Mouse (Mus musculus) midbrain, embryonic 16.5 days (tissue): Measurements from ENCODE around the gene Zzz3. TPM values are rescaled to one million over a fixed set of nuclear protein-coding genes. Genes with fewer than 3 reads are reported as not detected.
"Not testable (repeated sequence)": the region's sequence is repeated elsewhere in the genome, so short reads cannot be mapped to it uniquely, and the experiment has no call there.

Source experiments
- ATAC-seq: fragments of 200-750 bp; cut with Nextera tagmentation; 2 replicates; pipeline ENCODE4 v1.8.0; 2017; ENCODE audit warnings: moderate TSS enrichment
- H3K27ac ChIP-seq: fragments of 300-500 bp; sonication (generic); 2 replicates; pipeline ENCODE4 v1.5.1; 2014; ENCODE audit warnings: mild to moderate bottlenecking, low read length, mixed read lengths
- H3K27me3 ChIP-seq: fragments of 300-500 bp; sonication (generic); 2 replicates; pipeline ENCODE4 v1.6.1; 2014; ENCODE audit warnings: low read depth, low read length, mixed read lengths; ENCODE audit not compliant: control insufficient read depth, insufficient read depth
- H3K36me3 ChIP-seq: fragments of 300-500 bp; sonication (generic); 2 replicates; pipeline ENCODE4 v1.6.1; 2014; ENCODE audit warnings: mild to moderate bottlenecking, low read length, moderate library complexity, mixed read lengths; ENCODE audit not compliant: control insufficient read depth, insufficient read depth
- H3K4me1 ChIP-seq: fragments of 300-500 bp; sonication (generic); 2 replicates; pipeline ENCODE4 v1.6.1; 2014; ENCODE audit warnings: mild to moderate bottlenecking, low read length, mixed read lengths; ENCODE audit not compliant: control insufficient read depth, insufficient read depth
- H3K4me2 ChIP-seq: fragments of 300-500 bp; sonication (generic); 2 replicates; pipeline ENCODE4 v1.6.1; 2014; ENCODE audit warnings: mild to moderate bottlenecking, low read length, mixed read lengths
- H3K4me3 ChIP-seq: fragments of 300-500 bp; sonication (generic); 2 replicates; pipeline ENCODE4 v1.5.1; 2014; ENCODE audit warnings: low read depth, mild to moderate bottlenecking, low read length, moderate library complexity, mixed read lengths
- H3K9ac ChIP-seq: fragments of 300-500 bp; sonication (generic); 2 replicates; pipeline ENCODE4 v1.6.1; 2014; ENCODE audit warnings: low read depth, low read length, mixed read lengths
- H3K9me3 ChIP-seq: fragments of 300-500 bp; sonication (generic); replicated peaks from 2 replicates; pipeline ENCODE4 v1.6.1; 2014; ENCODE audit warnings: mild to moderate bottlenecking, low read length, mixed read lengths; ENCODE audit not compliant: control insufficient read depth, poor library complexity, severe bottlenecking
- WGBS: fragments of 180-500 bp; shearing (Covaris S2); extraction: QIAGEN DNeasy Blood & Tissue Kit; methylation state at CpG from one replicate; pipeline ENCODE4 v1.1.7; 2014; 5-methylcytosine and 5-hydroxymethylcytosine counted together
- polyA plus RNA-seq: library from polyadenylated mRNA; unstranded; fragments of >200 nt; fragmentation: Nextera tagmentation; extraction: Ambion mirVana; gene quantifications from 2 replicates; pipeline ENCODE4 v1.2.1, GENCODE M21; 2015

The Zzz3 gene
- polyA plus RNA-seq, 1 experiment from 2014 or later, result 27.1 TPM

DNA sequence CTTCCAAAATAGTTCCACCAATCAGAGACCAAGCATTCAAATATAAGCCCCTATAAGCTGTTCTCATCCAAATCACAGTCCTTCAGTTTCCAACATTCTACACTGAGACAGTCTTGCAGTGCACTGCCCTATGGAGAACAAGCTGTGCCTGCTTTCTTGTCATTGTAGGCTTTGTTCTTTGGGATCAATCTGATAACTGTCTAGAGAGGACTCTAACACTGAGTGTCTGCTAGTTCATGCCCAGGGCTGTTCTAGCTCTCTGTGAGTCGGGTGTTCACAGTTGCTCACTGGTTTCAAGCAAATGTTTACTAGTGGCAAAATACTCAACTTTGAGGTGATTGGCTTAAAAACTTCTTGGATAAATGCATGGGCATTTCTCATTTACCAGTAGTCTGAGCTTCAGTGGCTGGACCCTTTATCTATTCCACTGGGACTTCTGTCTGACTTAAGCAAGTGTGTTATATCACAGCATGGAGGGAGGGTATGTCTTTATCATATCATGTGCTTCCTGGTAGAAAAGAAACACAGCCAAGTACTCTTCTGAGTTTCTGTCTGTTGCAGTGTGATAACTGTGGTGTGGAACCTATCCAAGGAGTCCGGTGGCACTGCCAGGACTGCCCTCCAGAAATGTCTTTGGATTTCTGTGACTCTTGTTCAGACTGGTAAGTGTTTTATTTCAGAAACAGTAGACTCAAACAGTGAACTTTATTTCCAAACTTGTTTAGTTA lies 62.2 kb downstream of the Zzz3 start:
- no peak for ATAC-seq
- H3K36me3 ChIP-seq, result peaks cover 24% of the 10 kb centered on the region

DNA sequence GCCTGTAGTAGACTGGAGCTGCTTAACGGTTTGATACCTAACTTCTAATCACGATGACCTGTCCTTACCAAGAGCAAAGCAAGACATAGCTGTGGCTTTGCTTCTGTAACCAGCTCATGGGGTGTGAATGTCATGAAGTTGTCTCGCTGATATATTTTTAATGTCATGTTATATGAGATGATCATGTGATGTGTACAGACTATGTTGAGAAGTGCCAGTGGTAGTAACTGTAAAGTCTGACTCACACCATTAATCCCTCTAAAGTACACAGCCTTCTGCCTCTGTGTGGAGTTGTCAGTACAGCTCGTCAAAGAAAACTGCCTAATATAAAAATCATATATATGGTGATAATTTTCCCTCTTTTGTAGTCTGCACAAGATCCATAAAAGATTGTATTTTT lies 63.6 kb downstream of the Zzz3 start:
- H3K4me1 ChIP-seq, H3K27ac ChIP-seq, H3K4me3 ChIP-seq, H3K9me3 ChIP-seq, ATAC-seq, H3K27me3 ChIP-seq, H3K9ac ChIP-seq, H3K4me2 ChIP-seq: not testable (repeated sequence)
- H3K36me3 ChIP-seq, result peaks cover 24% of the 10 kb centered on the region
- 93% methylated on average over 4 of the region's 4 CpGs for WGBS

More for the DNA sequence above, 62.2 kb downstream of the Zzz3 start:
- Histone ChIP-seq H3K9ac (no peak overlapping the region), H3K4me2 (no peak overlapping the region), H3K4me1 (no peaks in the 10 kb centered on the region), H3K27ac (no peak overlapping the region), H3K9me3 (no peaks in the 10 kb centered on the region), H3K4me3 (no peak overlapping the region), H3K27me3 (no peaks in the 10 kb centered on the region)
- WGBS, result 98% methylated on average over 2 of the region's 2 CpGs

DNA sequence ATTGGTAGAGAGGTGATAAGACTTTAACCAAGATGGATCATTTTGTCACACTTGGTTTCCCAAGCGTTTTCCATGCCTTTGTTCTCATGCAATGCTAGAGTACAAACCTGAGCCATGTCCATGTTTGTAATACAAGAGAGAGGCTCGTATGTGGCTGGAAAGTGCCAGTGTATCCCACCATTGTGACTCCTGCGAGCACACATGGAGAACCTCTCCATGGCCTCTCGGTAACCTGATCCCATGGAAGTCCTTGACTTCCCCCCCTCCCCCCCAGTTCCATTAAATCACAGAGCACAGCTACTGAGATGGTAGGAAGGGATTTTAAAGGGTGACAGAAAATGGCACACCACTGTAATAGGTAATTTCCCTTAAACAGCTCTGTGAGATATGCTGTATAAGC lies 65.5 kb downstream of the Zzz3 start:
- H3K4me3 ChIP-seq, result no peak overlapping the region
- H3K4me2 ChIP-seq, result no peak overlapping the region
- WGBS, result 56% methylated on average over 4 of the region's 4 CpGs
- H3K9me3 ChIP-seq, result no peaks in the 10 kb centered on the region
- no peaks in the 10 kb centered on the region for H3K27me3 ChIP-seq
- no peak overlapping the region for H3K27ac ChIP-seq
- H3K36me3 ChIP-seq, result peaks cover 20% of the 10 kb centered on the region
- ATAC-seq, result no peak
- H3K9ac ChIP-seq, result no peak overlapping the region
- no peaks in the 10 kb centered on the region for H3K4me1 ChIP-seq

DNA sequence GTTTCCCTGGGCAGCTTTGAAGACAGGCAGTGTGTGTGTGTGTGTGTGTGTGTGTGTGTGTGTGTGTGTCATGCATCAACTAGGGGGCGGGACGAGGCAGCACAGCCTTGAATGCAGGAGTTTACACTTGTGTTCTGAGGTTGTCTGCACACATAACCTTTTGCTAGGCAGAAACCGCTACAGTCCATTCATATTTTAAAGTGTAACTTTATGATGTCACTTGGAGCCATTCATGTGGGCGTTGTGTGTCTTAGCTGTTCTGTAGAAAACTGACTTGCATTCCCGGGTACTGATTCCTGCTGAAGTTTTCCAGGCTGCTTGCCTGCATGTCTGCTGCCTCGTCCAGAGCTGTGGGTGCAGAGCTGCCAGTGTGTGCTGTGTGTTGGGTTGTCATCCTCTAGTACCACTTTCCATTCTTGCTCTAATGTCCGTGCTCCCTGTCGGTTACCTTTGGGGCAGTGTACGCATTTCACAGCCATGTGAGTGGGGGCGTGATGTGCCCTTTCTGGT lies 66.8 kb downstream of the Zzz3 start:
- H3K9me3 ChIP-seq, result no peaks in the 10 kb centered on the region
- no peak for ATAC-seq
- H3K9ac ChIP-seq, result no peak overlapping the region
- H3K4me1 ChIP-seq, result no peaks in the 10 kb centered on the region
- H3K27me3 ChIP-seq, result no peaks in the 10 kb centered on the region
- H3K27ac ChIP-seq, result no peak overlapping the region
- H3K4me2 ChIP-seq, result no peak overlapping the region
- WGBS, result 96% methylated on average over 10 of the region's 10 CpGs
- H3K36me3 ChIP-seq, result peaks cover 9% of the 10 kb centered on the region
- no peak overlapping the region for H3K4me3 ChIP-seq

DNA sequence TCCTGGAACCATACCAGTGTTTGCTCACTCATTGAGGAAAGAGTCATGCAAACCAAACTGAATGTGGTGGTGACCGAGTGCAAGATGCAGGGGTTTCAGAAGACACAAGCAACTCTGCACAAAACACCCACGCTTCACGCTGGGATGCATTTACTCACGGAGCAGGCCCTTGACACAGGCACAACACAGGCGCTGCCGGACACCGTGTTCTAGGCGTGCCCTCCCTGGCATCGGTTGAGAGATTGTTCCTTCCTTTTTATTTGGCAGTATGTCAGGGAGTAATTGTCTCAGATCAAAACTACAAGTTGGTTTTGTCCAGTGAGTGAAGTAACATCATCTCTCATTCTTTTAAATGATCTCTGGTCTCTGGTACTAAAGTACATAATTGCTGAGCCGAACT lies 67.6 kb downstream of the Zzz3 start:
- no peak for ATAC-seq
- Histone ChIP-seq H3K4me3 (no peak overlapping the region), H3K9ac (no peak overlapping the region), H3K27ac (no peak overlapping the region), H3K9me3 (no peaks in the 10 kb centered on the region), H3K27me3 (no peaks in the 10 kb centered on the region), H3K4me2 (no peak overlapping the region), H3K4me1 (no peaks in the 10 kb centered on the region), H3K36me3 (0 out of 2 replicates have a peak, but pooled peaks cover 5% of the 10 kb centered on the region)
- WGBS, result 94% methylated on average over 10 of the region's 10 CpGs

DNA sequence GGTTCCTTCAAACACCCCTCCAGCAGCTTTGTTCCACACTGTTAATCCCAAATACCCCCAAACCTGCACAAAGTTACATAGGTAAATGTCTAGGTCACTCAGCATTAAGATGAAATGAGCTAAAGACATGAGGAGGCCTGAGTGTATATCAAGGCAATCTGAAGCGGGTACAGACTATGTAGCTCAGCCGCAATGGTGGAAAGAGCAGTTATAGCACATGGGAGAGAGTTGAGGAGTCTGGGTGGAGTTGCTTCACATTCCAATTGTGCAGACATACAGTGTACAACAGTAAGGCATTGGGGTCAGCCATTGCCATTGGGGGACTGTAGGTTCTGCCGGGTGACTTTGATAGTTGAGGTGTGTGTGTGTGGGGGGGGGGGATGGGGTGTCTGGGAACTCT lies 69.2 kb downstream of the Zzz3 start:
- WGBS, result 96% methylated on average over 3 of the region's 3 CpGs
- ATAC-seq, result no peak
- Histone ChIP-seq H3K27me3 (no peaks in the 10 kb centered on the region), H3K9ac (no peak overlapping the region), H3K9me3 (no peaks in the 10 kb centered on the region), H3K27ac (no peak overlapping the region), H3K4me3 (no peak overlapping the region), H3K4me2 (no peak overlapping the region), H3K36me3 (0 out of 2 replicates have a peak, but pooled peaks cover 2% of the 10 kb centered on the region), H3K4me1 (no peaks in the 10 kb centered on the region)

DNA sequence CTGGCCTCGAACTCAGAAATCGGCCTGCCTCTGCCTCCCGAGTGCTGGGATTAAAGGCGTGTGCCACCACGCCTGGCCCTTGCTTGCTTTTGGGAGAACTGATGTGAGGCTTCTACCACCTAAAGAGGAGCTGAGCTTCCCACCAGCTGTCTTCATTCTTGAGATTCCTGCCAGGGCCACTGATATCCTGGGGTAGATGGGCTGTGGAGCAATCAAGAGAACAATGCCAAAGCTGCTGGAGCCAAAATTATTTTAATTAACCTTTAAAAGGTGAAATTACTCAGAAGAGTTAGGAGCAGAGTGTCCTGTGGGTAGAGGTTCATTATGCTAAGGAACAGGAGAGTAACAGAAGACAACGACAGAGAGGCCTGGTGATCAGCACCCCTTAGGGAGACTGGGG lies 70.1 kb downstream of the Zzz3 start:
- no peaks in the 10 kb centered on the region for H3K27me3 ChIP-seq
- WGBS, result 92% methylated on average over 6 of the region's 6 CpGs
- no peaks in the 10 kb centered on the region for H3K9me3 ChIP-seq
- H3K4me3 ChIP-seq, result no peak overlapping the region
- H3K27ac ChIP-seq, result no peak overlapping the region
- no peak overlapping the region for H3K9ac ChIP-seq
- 0 out of 2 replicates have a peak, but pooled peaks cover 2% of the 10 kb centered on the region for H3K36me3 ChIP-seq
- no peak overlapping the region for H3K4me2 ChIP-seq
- no peak for ATAC-seq
- no peaks in the 10 kb centered on the region for H3K4me1 ChIP-seq

DNA sequence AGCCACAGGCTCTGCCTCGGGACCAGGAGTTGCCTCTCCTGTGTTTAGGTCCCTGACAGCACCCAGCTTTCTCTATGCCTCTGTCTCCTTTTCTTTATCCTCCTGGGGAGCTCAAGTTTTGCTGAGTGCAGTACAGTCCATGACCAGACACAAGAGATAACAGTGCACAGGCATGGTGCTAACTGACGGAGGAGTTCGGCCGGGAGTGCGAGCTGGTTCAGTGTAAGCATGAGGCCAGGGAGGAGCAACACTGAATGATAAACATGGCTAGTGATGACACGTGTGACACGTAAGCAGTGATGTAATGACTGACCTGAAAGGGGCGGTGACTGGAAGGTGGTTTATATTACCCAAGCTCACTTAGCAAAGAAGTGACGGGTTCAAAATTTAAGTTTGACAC lies 71.6 kb downstream of the Zzz3 start:
- H3K9me3 ChIP-seq, result no peaks in the 10 kb centered on the region
- no peak overlapping the region for H3K4me2 ChIP-seq
- ATAC-seq, result no peak
- H3K27ac ChIP-seq, result no peak overlapping the region
- no peak overlapping the region for H3K4me3 ChIP-seq
- H3K4me1 ChIP-seq, result no peaks in the 10 kb centered on the region
- H3K36me3 ChIP-seq, result no peaks in the 10 kb centered on the region
- H3K9ac ChIP-seq, result no peak overlapping the region
- no peaks in the 10 kb centered on the region for H3K27me3 ChIP-seq
- 94% methylated on average over 9 of the region's 9 CpGs for WGBS

DNA sequence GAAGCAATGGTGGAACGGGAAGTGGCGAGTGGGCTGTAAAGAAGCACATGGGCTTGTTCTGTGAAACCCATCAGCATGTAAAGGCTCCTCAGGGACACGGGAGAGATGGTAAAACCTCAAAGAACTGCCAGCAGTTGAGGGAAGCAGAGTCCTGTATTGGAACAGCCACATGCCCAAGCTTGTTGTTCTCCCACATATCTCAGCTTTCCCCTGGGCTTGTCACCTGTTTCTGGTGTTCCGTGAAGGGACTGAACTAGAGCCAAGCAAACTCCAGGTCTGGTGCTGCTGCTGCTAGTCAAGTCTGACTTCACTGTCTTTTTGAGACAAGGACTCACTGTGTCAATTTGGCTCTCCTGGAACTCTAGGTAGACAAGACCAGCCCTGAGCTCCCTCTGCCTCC lies 72.0 kb downstream of the Zzz3 start:
- no peak overlapping the region for H3K9ac ChIP-seq
- no peaks in the 10 kb centered on the region for H3K4me1 ChIP-seq
- no peak overlapping the region for H3K4me3 ChIP-seq
- 89% methylated on average over 4 of the region's 4 CpGs for WGBS
- no peak overlapping the region for H3K27ac ChIP-seq
- no peak for ATAC-seq
- no peaks in the 10 kb centered on the region for H3K9me3 ChIP-seq
- H3K4me2 ChIP-seq, result no peak overlapping the region
- no peaks in the 10 kb centered on the region for H3K27me3 ChIP-seq
- no peaks in the 10 kb centered on the region for H3K36me3 ChIP-seq
